Mouse (Mus musculus): ENCODE data around the gene Arhgef3.

- TF ChIP-seq MAFK (IDR thresholded peaks at IDR 0.05; ENCODE audit: insufficient read depth, low read depth, low read length), result no peak
- no peak for TF ChIP-seq CHD2 (IDR thresholded peaks at IDR 0.05; ENCODE audit: low read depth, low read length)
Observed at GRCm38 (mm10) chr14:27393806-27394205, 279.1 kb downstream of the Arhgef3 start.

All from ES-E14 (cell line).